Mouse (Mus musculus) bone marrow macrophage, adult 2 months (primary cell): Measurements from ENCODE around the gene Nrl. TPM values are rescaled to one million over a fixed set of nuclear protein-coding genes. Genes with fewer than 3 reads are reported as not detected.

ENCODE experiments used
- H3K27ac ChIP-seq: 2 replicates; pipeline ENCODE4 v1.5.1; 2012; ENCODE audit warnings: low read depth, low read length; ENCODE audit not compliant: insufficient read depth
- H3K4me1 ChIP-seq: 2 replicates; pipeline ENCODE4 v1.6.1; 2012; ENCODE audit warnings: low read length; ENCODE audit not compliant: control insufficient read depth, insufficient read depth
- H3K4me3 ChIP-seq: 2 replicates; pipeline ENCODE4 v1.5.1; 2012; ENCODE audit warnings: mild to moderate bottlenecking, low read length, moderate library complexity; ENCODE audit not compliant: insufficient read depth
- CTCF ChIP-seq: IDR thresholded peaks from 2 replicates; pipeline ENCODE4 v1.5.1; 2012; ENCODE audit warnings: low read depth, mild to moderate bottlenecking, low read length, moderate library complexity
- POLR2A ChIP-seq: IDR thresholded peaks from 2 replicates; pipeline ENCODE4 v1.6.1; 2012; ENCODE audit warnings: mild to moderate bottlenecking, low read depth, low read length, borderline replicate concordance
- polyA plus RNA-seq: library from polyadenylated mRNA; stranded (reverse); fragments of >200 nt; gene quantifications from 2 replicates; pipeline ENCODE4 v1.2.4, GENCODE M21; 2012; ENCODE audit not compliant: missing spikeins, insufficient read depth, insufficient read length

The Nrl gene
- polyA plus RNA-seq, 1 experiment: not detected

DNA sequence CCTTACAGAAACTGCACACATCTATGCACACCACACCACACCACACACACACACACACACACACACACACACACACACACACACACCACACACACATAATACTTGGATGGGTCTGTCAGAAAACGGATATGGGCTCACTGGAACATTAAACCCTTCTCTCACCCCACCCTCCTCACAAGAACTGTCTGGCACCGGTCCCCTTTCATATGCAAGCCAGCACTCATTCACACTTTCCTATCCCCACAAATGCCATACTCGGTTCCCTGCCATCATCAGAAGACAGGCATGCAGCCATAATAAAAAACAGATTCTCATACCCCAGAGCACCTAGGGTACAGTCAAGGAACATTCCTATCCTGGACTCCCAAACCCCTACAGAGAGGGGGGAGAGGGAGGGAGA, 32.7 kb downstream of the Nrl start:
- H3K4me1 ChIP-seq: no peaks in the 10 kb centered on the region; the same call in 1 of the 2 replicates
- H3K4me3 ChIP-seq: no peak overlapping the region
- TF ChIP-seq POLR2A (no peak), CTCF (no peak)
- H3K27ac ChIP-seq: no peak overlapping the region

- TF ChIP-seq POLR2A (no peak), CTCF (no peak)
- Histone ChIP-seq H3K4me3 (peak overlapping the region; percentile 52), H3K4me1 (no peaks in the 10 kb centered on the region; the same call in 1 of the 2 replicates), H3K27ac (no peak overlapping the region)
These were observed 33.4 kb downstream of the Nrl start for GRCm38 (mm10) chr14:55491291-55491833.

GRCm38 (mm10) chr14:55490361-55491201, 34.2 kb downstream of the Nrl start, which contains the start of gene Carmil3:
Gene Carmil3 (plus strand): TSS chr14:55490651.
- Histone ChIP-seq H3K4me3 (peak within 1 kb of the TSS; percentile 52), H3K27ac (no peak within 1 kb of the TSS), H3K4me1 (no peaks in the 10 kb centered on the region; the same call in 1 of the 2 replicates)
- no peak for TF ChIP-seq CTCF
- TF ChIP-seq POLR2A: no peak

DNA sequence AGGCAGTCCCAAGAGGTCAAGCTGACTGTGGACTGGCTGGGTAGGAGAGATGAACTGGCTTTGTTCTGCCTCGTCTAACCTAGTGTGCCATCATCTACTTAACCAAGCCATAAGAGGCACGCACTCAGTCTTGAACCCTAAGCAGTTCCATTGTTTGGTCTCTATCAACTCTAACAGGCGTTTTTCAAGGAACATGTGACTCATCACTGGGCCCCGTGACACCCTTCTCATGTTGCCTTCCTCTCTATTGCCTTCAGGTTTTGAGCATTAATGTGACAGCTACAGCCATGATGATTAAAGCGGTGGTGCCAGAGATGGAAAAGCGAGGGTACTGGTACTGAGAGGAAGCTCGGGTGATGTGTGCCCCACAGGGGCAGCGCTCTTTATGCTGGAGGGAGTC, 37.9 kb downstream of the Nrl start:
- H3K4me3 ChIP-seq: no peak overlapping the region
- TF ChIP-seq POLR2A (no peak), CTCF (no peak)
- no peak overlapping the region for H3K27ac ChIP-seq
- H3K4me1 ChIP-seq: no peaks in the 10 kb centered on the region; the same call in 1 of the 2 replicates

DNA sequence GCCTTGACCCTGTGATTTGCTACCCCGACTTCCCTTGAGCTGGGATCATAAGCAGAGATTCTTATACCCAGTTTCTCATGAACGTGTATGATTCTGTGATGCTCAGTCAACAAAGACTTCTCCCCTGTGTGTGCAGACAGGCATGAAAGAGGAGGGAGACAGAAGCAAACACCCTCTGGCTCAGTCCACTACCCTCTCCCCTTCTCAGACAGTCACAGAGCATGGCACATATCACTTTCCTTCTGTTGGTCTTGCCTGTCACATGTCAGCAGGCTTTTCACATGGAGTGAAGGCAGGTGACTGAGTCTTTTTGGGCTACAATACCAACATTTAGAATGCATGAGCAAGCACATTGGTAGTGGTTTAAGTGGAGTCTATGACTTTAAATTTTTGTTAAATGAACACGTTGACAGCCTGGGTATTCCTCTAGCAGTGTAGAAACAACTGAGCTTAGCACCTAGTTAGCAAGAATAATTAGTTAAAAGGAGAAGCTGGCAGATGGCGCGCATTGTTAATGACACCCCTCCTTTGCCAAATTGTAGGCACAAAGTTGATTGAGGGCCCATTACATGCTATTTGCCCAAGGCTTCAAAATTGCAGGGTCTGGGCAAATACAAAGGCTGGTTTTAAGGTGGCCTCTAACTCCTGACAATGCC, 40.2 kb downstream of the Nrl start:
- Histone ChIP-seq H3K27ac (no peak overlapping the region), H3K4me3 (no peak overlapping the region), H3K4me1 (no peaks in the 10 kb centered on the region)
- TF ChIP-seq CTCF (no peak), POLR2A (no peak)

GRCm38 (mm10) chr14:55479629-55480028, 45.2 kb downstream of the Nrl start:
- Histone ChIP-seq H3K27ac (no peak overlapping the region), H3K4me1 (no peaks in the 10 kb centered on the region; the same call in 1 of the 2 replicates), H3K4me3 (no peak overlapping the region)
- TF ChIP-seq CTCF: no peak
- TF ChIP-seq POLR2A: no peak

DNA sequence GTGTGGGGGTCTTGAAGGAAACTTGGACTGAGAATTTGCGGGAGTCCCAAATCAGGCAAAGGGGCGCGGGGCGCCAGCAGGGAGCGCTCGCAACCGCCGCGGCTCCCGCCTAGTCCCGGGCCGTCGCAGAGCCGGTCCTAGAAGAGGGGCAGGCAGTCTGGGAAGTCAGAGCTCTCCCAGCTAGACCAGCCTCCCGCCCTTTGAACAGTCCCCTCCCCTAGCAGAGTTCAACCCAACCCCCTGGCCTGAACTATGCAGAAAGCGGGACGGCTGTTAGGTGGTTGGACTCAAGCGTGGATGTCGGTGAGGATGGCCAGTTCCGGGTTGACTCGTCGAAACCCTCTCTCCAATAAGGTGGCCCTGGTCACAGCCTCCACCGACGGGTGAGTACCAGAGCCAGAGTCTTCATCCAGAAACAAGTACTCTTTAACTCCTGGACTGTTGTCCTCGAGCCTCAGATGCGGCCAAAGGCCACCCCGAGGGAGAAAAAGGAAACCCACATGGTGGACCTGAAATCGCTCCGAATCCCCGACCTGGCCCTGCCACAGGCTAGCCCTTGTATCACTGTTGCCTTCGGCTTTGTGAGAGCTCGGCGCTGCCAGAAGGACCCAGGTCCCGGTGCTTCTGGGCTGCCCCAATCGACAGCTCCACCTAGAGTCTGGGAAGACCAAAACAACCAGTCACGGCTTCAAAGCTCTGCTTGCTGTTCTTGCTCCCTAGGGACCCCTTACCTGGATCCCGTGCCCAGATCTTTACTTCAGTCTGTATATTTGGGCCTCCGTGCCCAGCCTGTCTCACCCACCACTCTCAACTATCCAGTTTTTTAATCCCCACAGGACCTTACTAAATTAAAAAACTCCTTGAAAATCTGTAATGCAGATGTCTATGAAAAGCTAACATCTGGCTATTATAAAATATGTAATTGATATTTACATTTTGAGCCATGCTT, 45.9 kb downstream of the Nrl start, which contains the start of gene Dhrs4:
Dhrs4 (plus strand) TSS at position 108 of the 949 bp plus-strand sequence.
- TF ChIP-seq CTCF (peak; percentile 58), POLR2A (no peak)
- Histone ChIP-seq H3K27ac (peak within 1 kb of the TSS; percentile 58), H3K4me1 (no peaks in the 10 kb centered on the region; the same call in 1 of the 2 replicates), H3K4me3 (peak within 1 kb of the TSS; percentile 83)

GRCm38 (mm10) chr14:55477829-55478228, 47.0 kb downstream of the Nrl start:
- Histone ChIP-seq H3K4me3 (no peak overlapping the region), H3K4me1 (no peaks in the 10 kb centered on the region; the same call in 1 of the 2 replicates), H3K27ac (no peak overlapping the region)
- no peak for TF ChIP-seq POLR2A
- no peak for TF ChIP-seq CTCF

- TF ChIP-seq CTCF: no peak
- TF ChIP-seq POLR2A: no peak
- no peaks in the 10 kb centered on the region; the same call in 1 of the 2 replicates for H3K4me1 ChIP-seq
- no peak overlapping the region for H3K4me3 ChIP-seq
- no peak overlapping the region for H3K27ac ChIP-seq
These were observed 47.4 kb downstream of the Nrl start for GRCm38 (mm10) chr14:55477421-55477820.
